Mouse (Mus musculus) right cerebral cortex, postnatal 10 days (tissue): ENCODE data around the gene Tom1l2.

Source experiments
- DNase-seq, 2 experiments: peaks; one replicate each; pipeline ENCODE4 v3.0.0; 2021; ENCODE audit warnings: low spot score in 2 of 2

Tom1l2 gene

GRCm38 (mm10) chr11:60346537-60346936 lies 6.2 kb downstream of the Tom1l2 start:
- DNase-seq = peak; percentile 57 to 59

GRCm38 (mm10) chr11:60345868-60346267 lies 6.8 kb downstream of the Tom1l2 start:
- no peak for DNase-seq

GRCm38 (mm10) chr11:60339361-60339760 lies 13.3 kb downstream of the Tom1l2 start:
- no peak for DNase-seq

GRCm38 (mm10) chr11:60338291-60338690 lies 14.4 kb downstream of the Tom1l2 start:
- DNase-seq = no peak

- DNase-seq = no peak
Measured at GRCm38 (mm10) chr11:60335771-60336170, 16.9 kb downstream of the Tom1l2 start.

GRCm38 (mm10) chr11:60334124-60334523 lies 18.6 kb downstream of the Tom1l2 start:
- no peak for DNase-seq

GRCm38 (mm10) chr11:60333461-60333860 lies 19.2 kb downstream of the Tom1l2 start:
- DNase-seq = no peak

GRCm38 (mm10) chr11:60330551-60330950 lies 22.2 kb downstream of the Tom1l2 start:
- no peak for DNase-seq

GRCm38 (mm10) chr11:60323731-60324130 lies 29.0 kb downstream of the Tom1l2 start:
- DNase-seq = no peak

- DNase-seq = no peak
Measured at GRCm38 (mm10) chr11:60321438-60321837, 31.3 kb downstream of the Tom1l2 start.

- DNase-seq = no peak
Measured at GRCm38 (mm10) chr11:60320426-60321037, 32.2 kb downstream of the Tom1l2 start.

GRCm38 (mm10) chr11:60319257-60320066 lies 33.2 kb downstream of the Tom1l2 start:
- DNase-seq = no peak

- no peak for DNase-seq
Measured at GRCm38 (mm10) chr11:60318716-60319115, 34.0 kb downstream of the Tom1l2 start.

- no peak for DNase-seq
Measured at GRCm38 (mm10) chr11:60317376-60318102, 35.2 kb downstream of the Tom1l2 start.

GRCm38 (mm10) chr11:60316883-60317282 lies 35.8 kb downstream of the Tom1l2 start:
- no peak for DNase-seq

GRCm38 (mm10) chr11:60316250-60316649 lies 36.5 kb downstream of the Tom1l2 start:
- DNase-seq = no peak

- DNase-seq = peak; percentile 93 to 95
Measured at GRCm38 (mm10) chr11:60311025-60311854, 41.5 kb downstream of the Tom1l2 start.

- DNase-seq = no peak
Measured at GRCm38 (mm10) chr11:60309875-60310274, 42.8 kb downstream of the Tom1l2 start.

GRCm38 (mm10) chr11:60308506-60309116 lies 44.1 kb downstream of the Tom1l2 start:
- no peak for DNase-seq

GRCm38 (mm10) chr11:60308061-60308460 lies 44.6 kb downstream of the Tom1l2 start:
- no peak for DNase-seq

- no peak for DNase-seq
Measured at GRCm38 (mm10) chr11:60307375-60307825, 45.3 kb downstream of the Tom1l2 start.
